Mouse (Mus musculus): ENCODE measurements around the gene Magee1. TPM values are rescaled to one million over a fixed set of nuclear protein-coding genes. Genes with fewer than 3 reads are reported as not detected.

Magee1 gene
- 3.5 TPM for polyA plus RNA-seq (2014; fragmentation: Illumina TruSeq; extraction: RNeasy Lipid Tissue Mini Kit (QIAGEN cat#74804); ENCODE audit: insufficient read depth, low read depth, low replicate concordance)

GRCm38 (mm10) chrX:105120275-105121226, at the start of gene Magee1:
Magee1 (plus strand) TSS chrX:105120378.

GRCm38 (mm10) chrX:105079615-105080092, 40.5 kb upstream of the Magee1 start, which contains the start of gene Pbdc1:
Pbdc1 (plus strand) TSS chrX:105079756.

Other genes starting within 250 kb of the Magee1 start
- gene Pbdc1, start 40.6 kb upstream of the Magee1 start, polyA plus RNA-seq (2014; fragmentation: Illumina TruSeq; extraction: RNeasy Lipid Tissue Mini Kit (QIAGEN cat#74804); ENCODE audit: insufficient read depth, low read depth, low replicate concordance), result 15.1 TPM